Mouse (Mus musculus) ES-Bruce4 (cell line): ENCODE results near the gene 2310061I04Rik. TPM values are rescaled to one million over a fixed set of nuclear protein-coding genes. Genes with fewer than 3 reads are reported as not detected.

Experiments used
- H3K27ac ChIP-seq: 2 replicates; pipeline ENCODE4 v1.5.1; 2012; ENCODE audit warnings: low read length, inconsistent platforms; ENCODE audit not compliant: insufficient read depth
- H3K27me3 ChIP-seq: 2 replicates; pipeline ENCODE4 v1.6.1; 2012; ENCODE audit warnings: mild to moderate bottlenecking, low read length, inconsistent platforms; ENCODE audit not compliant: control insufficient read depth, poor library complexity, insufficient read depth, severe bottlenecking
- H3K36me3 ChIP-seq: 2 replicates; pipeline ENCODE4 v1.6.1; 2012; ENCODE audit warnings: inconsistent platforms, mild to moderate bottlenecking, low read length, moderate library complexity; ENCODE audit not compliant: control insufficient read depth, poor library complexity, insufficient read depth, severe bottlenecking
- H3K4me1 ChIP-seq: one replicate; pipeline ENCODE4 v1.8.1; 2011; ENCODE audit warnings: low read length; ENCODE audit not compliant: control insufficient read depth, insufficient read depth
- H3K4me3 ChIP-seq: 2 replicates; pipeline ENCODE4 v1.5.1; 2011; ENCODE audit warnings: low read depth, mild to moderate bottlenecking, low read length
- H3K9ac ChIP-seq: 2 replicates; pipeline ENCODE4 v1.6.1; 2012; ENCODE audit warnings: low read depth, mild to moderate bottlenecking, inconsistent platforms; ENCODE audit not compliant: poor library complexity, severe bottlenecking
- H3K9me3 ChIP-seq: replicated peaks from 2 replicates; pipeline ENCODE4 v1.6.1; 2012; ENCODE audit warnings: mild to moderate bottlenecking, low read length, inconsistent platforms; ENCODE audit not compliant: control insufficient read depth, poor library complexity, insufficient read depth, severe bottlenecking
- CTCF ChIP-seq: IDR thresholded peaks from one replicate; pipeline ENCODE4 v1.8.1; 2011; ENCODE audit warnings: low read depth, low read length
- EP300 ChIP-seq: IDR thresholded peaks from 2 replicates; pipeline ENCODE4 v1.6.1; 2011; ENCODE audit warnings: low read depth, low read length; ENCODE audit not compliant: insufficient read depth
- POLR2A ChIP-seq: IDR thresholded peaks from one replicate; pipeline ENCODE4 v1.8.1; 2011; ENCODE audit warnings: low read length; ENCODE audit not compliant: insufficient read depth
- polyA plus RNA-seq: library from polyadenylated mRNA; stranded (reverse); fragments of >200 nt; gene quantifications from 2 replicates; pipeline ENCODE4 v1.2.4, GENCODE M21; 2011; ENCODE audit warnings: low read depth; ENCODE audit not compliant: missing spikeins, insufficient read depth, insufficient read length

2310061I04Rik gene
- polyA plus RNA-seq, 1 experiment, result 58.9 TPM

DNA sequence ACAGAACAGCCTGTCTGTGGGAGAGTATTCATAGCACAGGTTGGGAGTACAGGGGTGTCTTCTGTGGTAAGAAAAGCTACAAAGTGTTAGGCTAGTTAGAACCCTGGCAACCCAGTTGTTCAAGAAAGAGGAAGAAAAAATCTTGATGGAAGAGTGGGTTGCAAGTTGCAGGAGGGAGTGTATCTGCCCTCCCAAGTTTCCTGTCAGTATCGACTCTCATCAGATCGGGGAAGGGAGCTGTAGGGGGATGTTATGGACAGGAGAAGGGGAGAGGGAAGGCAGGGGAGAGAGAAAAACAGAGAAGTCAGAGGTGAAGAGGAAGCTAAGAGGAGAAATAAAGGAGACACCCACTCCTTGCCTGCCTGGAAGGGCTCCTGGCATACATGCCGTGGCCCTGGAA, 3.4 kb upstream of the 2310061I04Rik start:
- Histone ChIP-seq H3K36me3 (no peaks in the 10 kb centered on the region; the same call in 1 of the 2 replicates), H3K27me3 (no peaks in the 10 kb centered on the region), H3K9ac (no peak overlapping the region), H3K4me1 (peaks cover 2% of the 10 kb centered on the region), H3K27ac (no peak overlapping the region), H3K9me3 (no peaks in the 10 kb centered on the region), H3K4me3 (no peak overlapping the region)
- no peak for TF ChIP-seq POLR2A
- TF ChIP-seq EP300, result no peak
- TF ChIP-seq CTCF, result no peak

DNA sequence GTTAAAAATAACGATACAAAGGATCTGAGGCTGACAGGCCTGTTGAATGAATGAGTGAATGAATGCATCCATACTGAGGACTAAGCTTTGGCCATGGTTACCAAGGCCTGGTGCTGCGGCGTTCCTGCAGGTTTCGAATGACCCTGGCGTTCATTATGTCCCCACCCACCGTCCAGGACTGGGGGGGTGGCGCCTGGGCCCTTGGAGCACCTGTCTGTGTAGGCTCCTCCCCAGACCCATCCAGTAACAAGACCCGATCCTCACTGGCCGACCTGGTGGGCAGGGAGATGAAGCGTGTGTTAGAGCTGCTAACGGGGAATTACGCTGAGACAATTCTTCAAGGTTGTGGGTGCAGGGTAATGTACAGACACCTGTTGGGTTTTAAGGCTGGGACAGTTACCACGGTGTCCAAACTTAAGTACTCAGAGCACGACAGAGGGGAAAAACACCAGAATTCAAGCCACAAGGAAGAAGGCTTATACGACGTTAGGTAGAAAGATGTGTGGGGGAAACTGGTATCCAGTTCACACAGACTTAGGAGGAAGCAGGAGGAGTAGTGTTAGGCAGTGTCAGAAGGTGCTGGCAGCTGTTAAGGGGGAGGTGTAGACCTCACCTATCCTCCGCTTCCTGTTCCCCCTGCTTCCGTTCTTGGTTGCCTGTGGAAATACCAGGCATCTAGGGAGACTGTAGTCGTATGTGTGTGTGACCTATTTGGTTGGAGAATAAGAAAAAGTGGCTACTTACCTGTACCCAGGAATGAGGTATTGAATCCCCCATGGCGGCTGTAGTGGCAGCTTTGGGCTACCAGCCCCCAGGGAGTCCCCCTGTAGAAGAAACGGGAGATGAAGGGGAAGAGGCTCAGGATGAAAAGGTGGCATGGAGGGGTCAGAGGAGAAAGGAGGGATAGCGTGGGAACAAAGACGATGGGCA, 678 bp upstream of the 2310061I04Rik start:
- Histone ChIP-seq H3K9me3 (no peaks in the 10 kb centered on the region), H3K36me3 (peaks cover 6% of the 10 kb centered on the region), H3K4me1 (peaks cover 3% of the 10 kb centered on the region), H3K27ac (peak overlapping the region; percentile 67), H3K27me3 (no peaks in the 10 kb centered on the region), H3K4me3 (peak overlapping the region; percentile 60), H3K9ac (peak overlapping the region; percentile 92)
- no peak for TF ChIP-seq CTCF
- TF ChIP-seq EP300, result no peak
- TF ChIP-seq POLR2A, result no peak

DNA sequence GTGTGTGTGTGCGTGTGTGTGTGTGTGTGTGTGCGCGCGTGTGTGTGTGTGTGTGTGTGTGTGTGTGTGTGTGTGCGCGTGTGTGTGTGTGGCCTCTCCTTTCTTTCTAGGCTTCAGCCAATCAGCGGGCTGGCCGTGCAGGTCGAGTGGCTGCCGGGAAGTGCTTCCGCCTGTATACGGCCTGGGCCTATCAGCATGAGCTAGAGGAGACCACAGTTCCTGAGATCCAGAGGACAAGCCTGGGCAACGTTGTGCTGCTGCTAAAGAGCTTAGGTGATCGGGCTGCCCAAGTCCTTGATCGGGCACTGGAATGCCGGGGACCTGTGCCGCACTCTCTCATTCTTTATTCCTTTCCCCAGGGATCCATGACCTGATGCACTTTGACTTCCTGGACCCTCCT, 9.5 kb downstream of the 2310061I04Rik start:
- H3K27ac ChIP-seq, result peak overlapping the region; percentile 82

DNA sequence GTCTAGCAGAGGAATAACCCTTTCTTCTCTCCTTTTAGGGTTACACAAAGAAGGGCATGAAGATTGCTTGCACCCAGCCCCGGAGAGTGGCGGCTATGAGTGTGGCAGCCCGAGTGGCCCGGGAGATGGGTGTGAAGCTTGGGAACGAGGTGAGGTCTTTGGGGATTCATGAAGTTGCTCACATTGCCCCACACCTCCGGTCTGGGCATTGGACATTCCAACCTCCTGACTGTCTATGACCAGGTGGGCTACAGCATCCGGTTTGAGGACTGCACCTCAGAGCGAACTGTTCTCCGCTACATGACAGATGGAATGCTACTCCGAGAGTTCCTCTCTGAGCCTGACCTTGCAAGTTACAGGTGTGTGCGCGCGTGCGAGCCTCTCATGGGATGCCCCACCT, 13.5 kb downstream of the 2310061I04Rik start:
- H3K27me3 ChIP-seq, result no peaks in the 10 kb centered on the region
- peaks cover 2% of the 10 kb centered on the region for H3K4me1 ChIP-seq
- H3K9ac ChIP-seq, result no peak overlapping the region
- no peak overlapping the region for H3K27ac ChIP-seq
- H3K36me3 ChIP-seq, result peaks cover 18% of the 10 kb centered on the region
- no peak overlapping the region for H3K4me3 ChIP-seq
- H3K9me3 ChIP-seq, result no peaks in the 10 kb centered on the region
- no peak for TF ChIP-seq EP300
- no peak for TF ChIP-seq CTCF
- no peak for TF ChIP-seq POLR2A

More for the DNA sequence above, 9.5 kb downstream of the 2310061I04Rik start:
- Histone ChIP-seq H3K4me3 (peak overlapping the region; percentile 89), H3K36me3 (peaks cover 56% of the 10 kb centered on the region), H3K4me1 (peaks cover 3% of the 10 kb centered on the region), H3K9me3 (no peaks in the 10 kb centered on the region), H3K9ac (peak overlapping the region; percentile 93), H3K27me3 (no peaks in the 10 kb centered on the region)
- TF ChIP-seq CTCF (no peak), POLR2A (peak; percentile 93), EP300 (0 out of 2 replicates have a peak, but pooled peaks have one; percentile 34)

DNA sequence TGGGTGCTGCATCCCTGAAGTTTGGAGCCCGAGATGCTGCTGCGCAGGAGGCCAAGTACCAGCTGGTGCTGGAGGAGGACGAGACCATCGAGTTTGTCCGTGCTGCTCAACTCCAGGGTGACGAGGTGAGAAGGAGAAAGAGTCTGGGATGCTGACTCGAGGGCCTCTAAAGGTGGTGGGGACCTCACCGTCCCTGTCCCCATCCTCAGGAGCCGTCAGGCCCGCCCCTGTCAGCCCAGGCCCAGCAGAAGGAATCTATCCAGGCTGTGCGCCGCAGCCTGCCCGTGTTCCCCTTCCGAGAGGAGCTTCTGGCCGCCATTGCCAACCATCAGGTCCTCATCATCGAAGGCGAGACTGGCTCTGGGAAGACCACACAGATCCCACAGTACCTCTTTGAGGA, 14.3 kb downstream of the 2310061I04Rik start:
- H3K27ac ChIP-seq, result no peak overlapping the region
- H3K4me1 ChIP-seq, result peaks cover 2% of the 10 kb centered on the region
- no peaks in the 10 kb centered on the region for H3K27me3 ChIP-seq
- H3K36me3 ChIP-seq, result peaks cover 16% of the 10 kb centered on the region
- no peak for TF ChIP-seq POLR2A
- TF ChIP-seq CTCF, result no peak
- no peak overlapping the region for H3K9ac ChIP-seq
- no peak overlapping the region for H3K4me3 ChIP-seq
- no peaks in the 10 kb centered on the region for H3K9me3 ChIP-seq
